Mouse (Mus musculus): ENCODE measurements around the gene Ppil2. TPM values are rescaled to one million over a fixed set of nuclear protein-coding genes. Genes with fewer than 3 reads are reported as not detected.
A peak's percentile ranks its signal among the peaks of the same experiment; 100 is the strongest.

Ppil2 gene
- polyA plus RNA-seq, 1 experiment from 2014 or later = 142 TPM

MicroRNAs within 50 kb of the gene (microRNA counts, 519-probe panel; counts per million panel counts)
- microRNA mmu-miR-130b = 3,425 counts per million, percentile 81 among the panel's probes with 10 or more counts
- 2,441 counts per million, percentile 55 among the panel's probes with 10 or more counts for microRNA mmu-miR-301b

Small RNAs within 50 kb of the gene (microRNA-seq; reads per million reads assigned to microRNA genes)
- gene Mir130b (ENCODE audit: borderline number of aligned reads) = 3,575 reads per million, percentile 87 among the genes with 10 or more reads in this experiment
- 63.1 reads per million, percentile 49 among the genes with 10 or more reads in this experiment for gene Mir301b (ENCODE audit: borderline number of aligned reads)

Other genes starting within 250 kb of the Ppil2 start
- gene Igll1, start 247.3 kb downstream of the Ppil2 start, polyA plus RNA-seq (2015; fragmentation: Nextera tagmentation; extraction: Ambion mirVana) = 0.34 and 0.48 TPM in 2 replicates
- gene Top3b, start 240.5 kb downstream of the Ppil2 start, polyA plus RNA-seq (2015; fragmentation: Nextera tagmentation; extraction: Ambion mirVana) = 64.8 and 79.3 TPM in 2 replicates
- 2.9 and 3.1 TPM in 2 replicates for gene Vpreb1, start 240.4 kb downstream of the Ppil2 start, polyA plus RNA-seq (2015; fragmentation: Nextera tagmentation; extraction: Ambion mirVana)
- gene Ppm1f, start 214.8 kb downstream of the Ppil2 start, polyA plus RNA-seq (2015; fragmentation: Nextera tagmentation; extraction: Ambion mirVana) = 27.8 and 30.0 TPM in 2 replicates
- 164 TPM in 2 replicates for gene Mapk1, start 127.9 kb downstream of the Ppil2 start, polyA plus RNA-seq (2015; fragmentation: Nextera tagmentation; extraction: Ambion mirVana)
- 30.4 and 34.5 TPM in 2 replicates for gene Ypel1, start 41.6 kb downstream of the Ppil2 start, polyA plus RNA-seq (2015; fragmentation: Nextera tagmentation; extraction: Ambion mirVana)
- gene 2610318N02Rik, start 13.9 kb upstream of the Ppil2 start, polyA plus RNA-seq (2015; fragmentation: Nextera tagmentation; extraction: Ambion mirVana) = 23.3 and 24.5 TPM in 2 replicates
- 69.5 and 70.2 TPM in 2 replicates for gene Sdf2l1, start 21.1 kb upstream of the Ppil2 start, polyA plus RNA-seq (2015; fragmentation: Nextera tagmentation; extraction: Ambion mirVana)
- gene Ydjc, start 33.4 kb upstream of the Ppil2 start, polyA plus RNA-seq (2015; fragmentation: Nextera tagmentation; extraction: Ambion mirVana) = 14.3 and 15.3 TPM in 2 replicates
- gene Ccdc116, start 36.0 kb upstream of the Ppil2 start, polyA plus RNA-seq (2015; fragmentation: Nextera tagmentation; extraction: Ambion mirVana) = 0.80 and 1.2 TPM in 2 replicates
- 304 and 312 TPM in 2 replicates for gene Ube2l3, start 91.4 kb upstream of the Ppil2 start, polyA plus RNA-seq (2015; fragmentation: Nextera tagmentation; extraction: Ambion mirVana)
- 0.46 and 0.57 TPM in 2 replicates for gene Rimbp3, start 97.3 kb upstream of the Ppil2 start, polyA plus RNA-seq (2015; fragmentation: Nextera tagmentation; extraction: Ambion mirVana)
- 4.8 and 5.6 TPM in 2 replicates for gene Hic2, start 122.3 kb upstream of the Ppil2 start, polyA plus RNA-seq (2015; fragmentation: Nextera tagmentation; extraction: Ambion mirVana)
- gene Tmem191c, start 164.8 kb upstream of the Ppil2 start, polyA plus RNA-seq (2015; fragmentation: Nextera tagmentation; extraction: Ambion mirVana) = 14.5 and 15.2 TPM in 2 replicates
- 0.31 and 0.59 TPM in 2 replicates for gene Serpind1, start 220.1 kb upstream of the Ppil2 start, polyA plus RNA-seq (2015; fragmentation: Nextera tagmentation; extraction: Ambion mirVana)